Mouse (Mus musculus): ENCODE measurements around the gene Ackr3.

DNA sequence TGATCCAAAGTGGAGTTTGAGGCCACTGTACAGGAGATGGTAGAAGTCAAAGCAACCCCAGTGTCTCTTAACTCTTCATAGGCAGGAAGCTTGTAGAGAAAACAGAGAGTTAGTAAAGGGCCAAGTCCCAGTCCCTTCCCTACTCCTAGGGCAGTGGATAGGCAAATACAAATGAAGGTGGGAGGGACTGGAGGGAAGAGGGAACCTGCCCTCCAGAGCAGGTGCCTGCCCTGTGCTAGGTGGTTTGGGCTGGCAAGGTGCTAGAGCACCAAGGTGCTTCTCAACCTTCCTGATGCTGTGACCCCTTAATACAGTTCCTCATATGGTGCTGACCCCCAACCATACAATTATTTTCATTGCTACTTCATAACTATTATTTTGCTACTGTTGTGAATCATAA is 26.2 kb upstream of the Ackr3 start:
- TF ChIP-seq POLR2A (IDR thresholded peaks at IDR 0.05; ENCODE audit: low read depth, low read length) (no peak), CTCF (IDR thresholded peaks at IDR 0.05; ENCODE audit: extremely low read depth, insufficient read length, insufficient replicate concordance, low read depth, low read length) (no peak)
